Mouse (Mus musculus): ENCODE measurements around the gene Ifi214. TPM values are rescaled to one million over a fixed set of nuclear protein-coding genes. Genes with fewer than 3 reads are reported as not detected.
"Not testable (repeated sequence)": the region's sequence is repeated elsewhere in the genome, so short reads cannot be mapped to it uniquely, and the experiment has no call there.

Gene Ifi214
- not detected in 2 replicates for polyA plus RNA-seq (2015; fragmentation: Nextera tagmentation; extraction: Ambion mirVana)

- H3K4me2 ChIP-seq (replicated peaks; ENCODE audit: low read depth, low read length); H3K36me3 ChIP-seq (ENCODE audit: insufficient read depth, low read length); H3K9me3 ChIP-seq (ENCODE audit: low read length); ATAC-seq; H3K4me1 ChIP-seq (ENCODE audit: insufficient read depth, low read depth, low read length); DNase-seq (ENCODE audit: low spot score); H3K27ac ChIP-seq (ENCODE audit: low read length); H3K27me3 ChIP-seq (replicated peaks; ENCODE audit: insufficient read depth, low read length); H3K4me3 ChIP-seq (ENCODE audit: low read depth, low read length); H3K9ac ChIP-seq (replicated peaks; ENCODE audit: low read depth): not testable (repeated sequence)
- 86% methylated on average over 3 of the region's 3 CpGs for WGBS
These were observed at the start of gene Ifi214 for GRCm38 (mm10) chr1:173535791-173536190. Gene Ifi214, minus strand, starts transcription at chr1:173535957.

- Histone ChIP-seq H3K4me1 (ENCODE audit: insufficient read depth, low read depth, low read length) (no peaks in the 10 kb centered on the region), H3K27me3 (replicated peaks; ENCODE audit: insufficient read depth, low read length) (no peaks in the 10 kb centered on the region), H3K4me3 (ENCODE audit: low read depth, low read length) (no peak overlapping the region), H3K4me2 (replicated peaks; ENCODE audit: low read depth, low read length) (no peak overlapping the region), H3K9me3 (ENCODE audit: low read length) (no peaks in the 10 kb centered on the region), H3K9ac (replicated peaks; ENCODE audit: low read depth) (no peak overlapping the region), H3K36me3 (ENCODE audit: insufficient read depth, low read length) (no peaks in the 10 kb centered on the region), H3K27ac (ENCODE audit: low read length) (no peak overlapping the region)
- 91% methylated on average over 26 of the region's 26 CpGs for WGBS
- ATAC-seq (no peak), DNase-seq (ENCODE audit: low spot score) (no peak)
- no peak for TF ChIP-seq CTCF (IDR thresholded peaks at IDR 0.05)
- TF ChIP-seq EP300 (IDR thresholded peaks at IDR 0.05) = no peak
These were observed 44.3 kb upstream of the Ifi214 start for GRCm38 (mm10) chr1:173579921-173580585.

- DNase-seq (ENCODE audit: low spot score) = no peak
- no peak for ATAC-seq
- H3K9me3 ChIP-seq (ENCODE audit: low read length) = no peaks in the 10 kb centered on the region
- H3K4me1 ChIP-seq (ENCODE audit: insufficient read depth, low read depth, low read length) = no peaks in the 10 kb centered on the region
- no peak overlapping the region for H3K27ac ChIP-seq (ENCODE audit: low read length)
- H3K27me3 ChIP-seq (replicated peaks; ENCODE audit: insufficient read depth, low read length) = no peaks in the 10 kb centered on the region
- no peak overlapping the region for H3K9ac ChIP-seq (replicated peaks; ENCODE audit: low read depth)
- no peaks in the 10 kb centered on the region for H3K36me3 ChIP-seq (ENCODE audit: insufficient read depth, low read length)
- WGBS = 84% methylated on average over 9 of the region's 9 CpGs
- H3K4me3 ChIP-seq (ENCODE audit: low read depth, low read length) = no peak overlapping the region
- TF ChIP-seq CTCF (IDR thresholded peaks at IDR 0.05) = no peak
- no peak for TF ChIP-seq EP300 (IDR thresholded peaks at IDR 0.05)
- H3K4me2 ChIP-seq (replicated peaks; ENCODE audit: low read depth, low read length) = no peak overlapping the region
These were observed 43.3 kb upstream of the Ifi214 start for GRCm38 (mm10) chr1:173579079-173579478.

DNA sequence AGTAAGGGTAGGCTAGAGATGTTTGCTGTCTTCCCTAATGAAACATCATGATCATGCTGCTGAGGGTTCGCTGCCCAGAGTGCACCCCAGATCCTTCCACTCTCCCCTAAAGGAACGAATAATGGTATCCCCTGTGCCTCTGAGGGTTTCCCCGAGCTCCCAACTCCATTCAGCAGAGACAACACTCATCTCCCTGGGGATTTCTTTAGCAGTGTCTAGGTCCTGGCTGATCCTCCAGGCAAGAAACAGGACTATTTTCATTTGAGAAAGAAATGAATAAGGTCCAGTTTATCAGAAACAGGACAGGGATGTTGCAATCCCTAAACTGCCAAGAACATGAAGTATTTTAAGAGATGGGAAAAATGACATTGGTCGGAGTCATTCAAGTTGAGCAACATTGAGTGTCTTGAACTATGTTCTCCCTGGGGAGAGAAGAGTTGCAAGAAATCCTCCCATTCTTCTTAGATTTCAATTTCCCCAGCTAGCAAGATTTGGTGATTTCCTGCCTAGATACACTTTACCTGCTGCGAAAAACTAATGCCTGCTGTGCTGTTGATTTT is 14.8 kb upstream of the Ifi214 start:
- H3K27ac ChIP-seq (ENCODE audit: low read length); H3K4me2 ChIP-seq (replicated peaks; ENCODE audit: low read depth, low read length); H3K36me3 ChIP-seq (ENCODE audit: insufficient read depth, low read length); H3K4me3 ChIP-seq (ENCODE audit: low read depth, low read length); H3K4me1 ChIP-seq (ENCODE audit: insufficient read depth, low read depth, low read length); H3K9ac ChIP-seq (replicated peaks; ENCODE audit: low read depth); DNase-seq (ENCODE audit: low spot score); H3K9me3 ChIP-seq (ENCODE audit: low read length); H3K27me3 ChIP-seq (replicated peaks; ENCODE audit: insufficient read depth, low read length); ATAC-seq: not testable (repeated sequence)
- WGBS = 73% methylated on average over 5 of the region's 5 CpGs

GRCm38 (mm10) chr1:173548798-173549197 is 13.0 kb upstream of the Ifi214 start:
- H3K27me3 ChIP-seq (replicated peaks; ENCODE audit: insufficient read depth, low read length); H3K9me3 ChIP-seq (ENCODE audit: low read length); H3K9ac ChIP-seq (replicated peaks; ENCODE audit: low read depth); H3K4me3 ChIP-seq (ENCODE audit: low read depth, low read length); ATAC-seq; DNase-seq (ENCODE audit: low spot score); H3K4me1 ChIP-seq (ENCODE audit: insufficient read depth, low read depth, low read length); H3K27ac ChIP-seq (ENCODE audit: low read length); H3K4me2 ChIP-seq (replicated peaks; ENCODE audit: low read depth, low read length); H3K36me3 ChIP-seq (ENCODE audit: insufficient read depth, low read length): not testable (repeated sequence)
- 87% methylated on average over 3 of the region's 3 CpGs for WGBS

DNA sequence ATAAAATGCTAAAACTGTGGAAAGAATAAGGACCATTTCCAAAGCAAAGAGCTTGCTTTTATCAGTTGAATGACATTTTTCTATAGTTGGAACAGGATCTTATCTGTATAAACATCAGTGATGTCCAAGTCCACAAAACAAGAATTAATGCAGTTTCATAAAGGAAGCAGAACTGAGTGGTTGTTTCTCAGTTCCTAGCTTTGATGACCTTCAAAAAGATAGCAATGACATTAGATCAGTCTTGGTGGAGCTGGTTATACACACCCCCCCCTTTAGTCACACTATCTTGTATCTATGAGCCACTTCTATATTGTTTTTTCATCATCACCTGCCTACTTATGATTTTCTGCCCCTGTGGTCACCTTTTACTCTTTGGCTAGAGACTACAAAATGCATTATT is 14.3 kb downstream of the Ifi214 start:
- no peak overlapping the region for H3K4me3 ChIP-seq (ENCODE audit: low read depth, low read length)
- H3K27ac ChIP-seq (ENCODE audit: low read length) = no peak overlapping the region
- no peak overlapping the region for H3K4me2 ChIP-seq (replicated peaks; ENCODE audit: low read depth, low read length)
- H3K9me3 ChIP-seq (ENCODE audit: low read length) = no peaks in the 10 kb centered on the region
- H3K4me1 ChIP-seq (ENCODE audit: insufficient read depth, low read depth, low read length) = no peaks in the 10 kb centered on the region
- no peak overlapping the region for H3K9ac ChIP-seq (replicated peaks; ENCODE audit: low read depth)
- no peaks in the 10 kb centered on the region for H3K36me3 ChIP-seq (ENCODE audit: insufficient read depth, low read length)
- TF ChIP-seq CTCF (IDR thresholded peaks at IDR 0.05) (no peak), EP300 (IDR thresholded peaks at IDR 0.05) (no peak)
- DNase-seq (ENCODE audit: low spot score) (no peak), ATAC-seq (no peak)
- H3K27me3 ChIP-seq (replicated peaks; ENCODE audit: insufficient read depth, low read length) = no peaks in the 10 kb centered on the region

- not testable (repeated sequence) for ATAC-seq; H3K9ac ChIP-seq (replicated peaks; ENCODE audit: low read depth); DNase-seq (ENCODE audit: low spot score); H3K4me2 ChIP-seq (replicated peaks; ENCODE audit: low read depth, low read length); H3K4me1 ChIP-seq (ENCODE audit: insufficient read depth, low read depth, low read length); H3K9me3 ChIP-seq (ENCODE audit: low read length); H3K36me3 ChIP-seq (ENCODE audit: insufficient read depth, low read length); H3K4me3 ChIP-seq (ENCODE audit: low read depth, low read length); H3K27ac ChIP-seq (ENCODE audit: low read length); H3K27me3 ChIP-seq (replicated peaks; ENCODE audit: insufficient read depth, low read length)
- 96% methylated on average over 2 of the region's 2 CpGs for WGBS
These were observed 25.2 kb downstream of the Ifi214 start for GRCm38 (mm10) chr1:173510595-173510994.

DNA sequence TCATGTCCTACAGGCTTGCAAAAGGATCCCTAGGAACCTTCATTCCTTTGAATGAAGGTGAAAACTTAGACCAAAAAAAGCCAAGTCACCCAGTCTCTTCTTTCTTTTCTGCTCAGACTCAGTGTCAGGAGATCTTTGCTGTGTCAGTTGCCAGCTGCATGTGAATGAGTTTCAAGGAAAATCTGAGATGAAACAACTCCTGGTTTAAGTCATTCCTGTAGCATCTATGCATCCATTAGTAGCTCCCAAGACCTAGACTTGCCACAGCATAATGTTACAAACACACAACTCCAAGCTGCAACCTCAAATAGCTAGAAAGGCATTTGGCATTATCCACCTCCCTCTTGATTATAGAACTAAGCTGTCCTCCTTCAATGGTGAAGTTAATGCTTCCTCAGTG is 44.3 kb downstream of the Ifi214 start:
- H3K9ac ChIP-seq (replicated peaks; ENCODE audit: low read depth); H3K4me2 ChIP-seq (replicated peaks; ENCODE audit: low read depth, low read length); H3K4me3 ChIP-seq (ENCODE audit: low read depth, low read length); H3K27me3 ChIP-seq (replicated peaks; ENCODE audit: insufficient read depth, low read length); H3K4me1 ChIP-seq (ENCODE audit: insufficient read depth, low read depth, low read length); H3K36me3 ChIP-seq (ENCODE audit: insufficient read depth, low read length); DNase-seq (ENCODE audit: low spot score); H3K9me3 ChIP-seq (ENCODE audit: low read length); ATAC-seq; H3K27ac ChIP-seq (ENCODE audit: low read length): not testable (repeated sequence)

DNA sequence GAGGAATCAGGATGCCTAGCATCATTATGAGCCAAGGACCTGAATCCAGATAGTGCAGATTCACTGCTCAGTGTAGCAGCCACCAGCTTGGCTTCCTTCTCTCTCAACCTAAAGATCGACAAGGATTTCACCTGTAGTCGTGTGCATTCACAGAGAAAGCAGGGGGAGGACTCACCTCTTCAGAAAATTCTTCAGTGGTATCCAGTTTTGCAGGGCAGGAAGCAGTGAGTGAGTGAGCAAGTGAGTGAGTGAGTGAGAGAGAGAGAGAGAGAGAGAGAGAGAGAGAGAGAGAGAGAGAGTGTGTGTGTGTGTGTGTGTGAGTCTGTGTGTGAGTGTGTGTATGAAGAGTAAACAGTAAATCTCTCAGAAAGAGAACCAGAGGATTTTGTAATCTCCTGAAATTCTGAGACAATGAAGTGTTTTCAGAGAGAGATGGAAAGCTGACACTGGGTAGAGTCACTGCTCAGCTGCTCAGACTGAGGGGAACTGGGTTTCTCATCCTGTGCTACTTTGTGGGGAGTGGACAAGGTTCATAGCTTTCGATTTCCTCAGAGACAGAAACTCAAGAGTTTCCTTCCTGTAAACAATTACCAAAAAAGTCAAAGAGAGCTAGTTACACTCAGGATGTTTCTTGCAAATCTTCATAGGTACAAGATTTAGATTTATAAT is 44.8 kb downstream of the Ifi214 start, which contains the start of gene Ifi206:
TSS of gene Ifi206 (minus strand) at position 230 of the 669 bp plus-strand sequence.
- 41% methylated on average over 3 of the region's 3 CpGs for WGBS
- not testable (repeated sequence) for ATAC-seq; H3K27me3 ChIP-seq (replicated peaks; ENCODE audit: insufficient read depth, low read length); DNase-seq (ENCODE audit: low spot score); H3K4me1 ChIP-seq (ENCODE audit: insufficient read depth, low read depth, low read length); H3K4me3 ChIP-seq (ENCODE audit: low read depth, low read length); H3K9me3 ChIP-seq (ENCODE audit: low read length); H3K4me2 ChIP-seq (replicated peaks; ENCODE audit: low read depth, low read length); H3K36me3 ChIP-seq (ENCODE audit: insufficient read depth, low read length); H3K27ac ChIP-seq (ENCODE audit: low read length); H3K9ac ChIP-seq (replicated peaks; ENCODE audit: low read depth)

All from lung, postnatal 0 days (tissue).